Mouse (Mus musculus): ENCODE results near the gene Cacnb2. TPM values are rescaled to one million over a fixed set of nuclear protein-coding genes. Genes with fewer than 3 reads are reported as not detected.

Cacnb2 gene
- total RNA-seq, 1 experiment = 0.54 TPM

DNA sequence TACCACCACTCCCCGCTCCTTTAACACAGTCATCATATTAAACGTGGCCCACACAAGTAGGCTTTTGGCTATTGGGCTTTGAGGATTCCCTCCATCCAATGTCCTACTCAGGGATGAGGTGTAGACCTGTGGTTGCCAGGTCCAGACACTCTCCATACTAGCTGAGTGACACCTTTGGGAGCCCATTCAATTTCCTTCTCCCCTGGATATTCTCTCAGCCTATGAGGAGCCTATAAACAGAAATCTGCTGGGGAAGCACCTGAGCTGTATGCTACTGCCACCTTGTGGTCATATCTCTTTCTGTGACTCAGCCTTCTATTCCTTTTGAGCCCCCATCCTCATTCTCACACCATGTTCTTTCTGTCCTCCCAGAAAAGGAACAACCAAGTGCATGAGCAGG, 108.9 kb downstream of the Cacnb2 start:
- Histone ChIP-seq H3K36me3 (ENCODE audit: control insufficient read depth, insufficient read depth, low read length, poor library complexity, severe bottlenecking) (no peaks in the 10 kb centered on the region), H3K9ac (ENCODE audit: insufficient read depth, low read depth, low read length, poor library complexity, severe bottlenecking) (no peak overlapping the region), H3K9me3 (ENCODE audit: control insufficient read depth, insufficient read depth, low read depth, low read length) (no peaks in the 10 kb centered on the region), H3K4me1 (ENCODE audit: control insufficient read depth in 2 of 2, insufficient read depth in 2 of 2, low read length in 2 of 2, poor library complexity in 1 of 2) (peaks cover 0 to 4% of the 10 kb centered on the region in 2 experiments; a peak in 2 of 4 replicates), H3K4me3 (ENCODE audit: insufficient read depth in 1 of 2, low read depth in 1 of 2, low read length in 2 of 2, poor library complexity in 1 of 2, severe bottlenecking in 1 of 2) (no peak overlapping the region), H3K27ac (ENCODE audit: insufficient read depth, low read depth, low read length, poor library complexity, severe bottlenecking) (no peak overlapping the region)
- in situ Hi-C loops (cut with MboI; ENCODE audit: low sequenced_read_pairs in 2 of 2, unreplicated experiment in 2 of 2) = loop anchor here in 1 of 2 experiments (25.0 kb wide), 1 partner anchor 1424 kb away; no protein-coding TSS in a partner anchor
- TF ChIP-seq ZNF384 (IDR thresholded peaks at IDR 0.05; ENCODE audit: low read depth, low read length) (no peak), HCFC1 (IDR thresholded peaks at IDR 0.05; ENCODE audit: borderline replicate concordance, insufficient read depth, low read length) (no peak), MAFK (IDR thresholded peaks at IDR 0.05; ENCODE audit: insufficient read depth, low read depth, low read length) (peak; percentile 69; the same call in 1 of the 2 replicates), ZC3H11A (IDR thresholded peaks at IDR 0.05; ENCODE audit: borderline replicate concordance, low read depth, low read length) (no peak)
- DNase-seq (ENCODE audit: low read depth, low spot score) = peak; percentile 22

DNA sequence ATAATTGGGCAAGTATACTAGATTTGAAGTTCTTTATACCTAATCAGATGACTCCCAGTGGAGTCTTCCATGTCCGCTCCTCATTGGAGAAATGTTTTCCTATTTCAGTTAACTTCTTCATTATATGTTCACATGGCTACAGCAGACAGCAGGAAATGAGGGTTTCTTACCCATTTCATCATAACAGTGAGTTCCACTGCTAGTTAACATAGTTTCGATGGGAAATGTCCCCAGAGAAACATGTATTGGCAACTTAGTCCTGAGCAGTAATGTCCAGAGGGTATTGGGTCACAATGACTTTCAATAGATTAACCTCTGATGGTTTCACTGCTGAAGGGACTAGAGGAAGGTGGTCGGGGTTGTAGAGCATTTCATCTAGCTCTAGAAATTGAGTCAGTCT, 110.2 kb downstream of the Cacnb2 start:
- Histone ChIP-seq H3K9ac (ENCODE audit: insufficient read depth, low read depth, low read length, poor library complexity, severe bottlenecking) (no peak overlapping the region), H3K9me3 (ENCODE audit: control insufficient read depth, insufficient read depth, low read depth, low read length) (no peaks in the 10 kb centered on the region), H3K36me3 (ENCODE audit: control insufficient read depth, insufficient read depth, low read length, poor library complexity, severe bottlenecking) (no peaks in the 10 kb centered on the region), H3K4me1 (ENCODE audit: control insufficient read depth in 2 of 2, insufficient read depth in 2 of 2, low read length in 2 of 2, poor library complexity in 1 of 2) (peaks cover 0 to 7% of the 10 kb centered on the region in 2 experiments; a peak in 2 of 4 replicates), H3K27ac (ENCODE audit: insufficient read depth, low read depth, low read length, poor library complexity, severe bottlenecking) (no peak overlapping the region), H3K4me3 (ENCODE audit: insufficient read depth in 1 of 2, low read depth in 1 of 2, low read length in 2 of 2, poor library complexity in 1 of 2, severe bottlenecking in 1 of 2) (no peak overlapping the region)
- TF ChIP-seq ZNF384 (IDR thresholded peaks at IDR 0.05; ENCODE audit: low read depth, low read length) = no peak
- TF ChIP-seq MAFK (IDR thresholded peaks at IDR 0.05; ENCODE audit: insufficient read depth, low read depth, low read length) = no peak
- TF ChIP-seq ZC3H11A (IDR thresholded peaks at IDR 0.05; ENCODE audit: borderline replicate concordance, low read depth, low read length) = no peak
- TF ChIP-seq CHD2 (IDR thresholded peaks at IDR 0.05; ENCODE audit: low read depth, low read length) = no peak
- TF ChIP-seq HCFC1 (IDR thresholded peaks at IDR 0.05; ENCODE audit: borderline replicate concordance, insufficient read depth, low read length) = no peak
- in situ Hi-C loops (cut with MboI; ENCODE audit: low sequenced_read_pairs in 2 of 2, unreplicated experiment in 2 of 2) = loop anchor here in 1 of 2 experiments (25.0 kb wide), 1 partner anchor 1426 kb away; no protein-coding TSS in a partner anchor
- DNase-seq (ENCODE audit: low read depth, low spot score) = no peak

DNA sequence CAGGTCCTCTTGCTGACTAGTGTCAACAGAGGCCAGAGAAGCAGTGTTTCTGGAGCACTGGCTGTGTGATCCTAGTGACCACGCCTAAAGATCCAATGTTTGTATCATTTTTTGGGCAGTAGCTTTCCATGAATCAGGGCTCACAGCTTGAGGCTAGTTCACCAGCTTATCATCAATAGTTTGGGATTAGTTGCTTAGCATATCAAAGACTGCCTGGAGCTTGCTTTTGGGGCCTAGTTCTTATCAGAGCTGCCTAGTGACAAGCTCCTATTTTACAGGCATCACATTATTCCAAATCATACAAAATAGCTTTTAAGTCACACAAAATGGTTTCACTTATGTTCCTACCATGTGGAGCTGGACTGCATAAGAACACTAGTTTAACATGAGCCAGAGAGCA, 113.8 kb downstream of the Cacnb2 start:
- DNase-seq (ENCODE audit: low read depth, low spot score) = no peak
- H3K4me3 ChIP-seq (ENCODE audit: insufficient read depth in 1 of 2, low read depth in 1 of 2, low read length in 2 of 2, poor library complexity in 1 of 2, severe bottlenecking in 1 of 2) = no peak overlapping the region
- H3K4me1 ChIP-seq (ENCODE audit: control insufficient read depth in 2 of 2, insufficient read depth in 2 of 2, low read length in 2 of 2, poor library complexity in 1 of 2) = peaks cover 0 to 7% of the 10 kb centered on the region in 2 experiments; a peak in 2 of 4 replicates
- no peaks in the 10 kb centered on the region for H3K9me3 ChIP-seq (ENCODE audit: control insufficient read depth, insufficient read depth, low read depth, low read length)
- in situ Hi-C loops (cut with MboI; ENCODE audit: low sequenced_read_pairs in 2 of 2, unreplicated experiment in 2 of 2) = loop anchor here in 1 of 2 experiments (25.0 kb wide), 1 partner anchor 1429 kb away; no protein-coding TSS in a partner anchor
- H3K36me3 ChIP-seq (ENCODE audit: control insufficient read depth, insufficient read depth, low read length, poor library complexity, severe bottlenecking) = no peaks in the 10 kb centered on the region
- no peak for TF ChIP-seq ZNF384 (IDR thresholded peaks at IDR 0.05; ENCODE audit: low read depth, low read length)
- no peak for TF ChIP-seq MAFK (IDR thresholded peaks at IDR 0.05; ENCODE audit: insufficient read depth, low read depth, low read length)
- TF ChIP-seq ZC3H11A (IDR thresholded peaks at IDR 0.05; ENCODE audit: borderline replicate concordance, low read depth, low read length) = no peak
- TF ChIP-seq HCFC1 (IDR thresholded peaks at IDR 0.05; ENCODE audit: borderline replicate concordance, insufficient read depth, low read length) = no peak
- no peak for TF ChIP-seq CHD2 (IDR thresholded peaks at IDR 0.05; ENCODE audit: low read depth, low read length)
- H3K9ac ChIP-seq (ENCODE audit: insufficient read depth, low read depth, low read length, poor library complexity, severe bottlenecking) = no peak overlapping the region
- H3K27ac ChIP-seq (ENCODE audit: insufficient read depth, low read depth, low read length, poor library complexity, severe bottlenecking) = no peak overlapping the region

DNA sequence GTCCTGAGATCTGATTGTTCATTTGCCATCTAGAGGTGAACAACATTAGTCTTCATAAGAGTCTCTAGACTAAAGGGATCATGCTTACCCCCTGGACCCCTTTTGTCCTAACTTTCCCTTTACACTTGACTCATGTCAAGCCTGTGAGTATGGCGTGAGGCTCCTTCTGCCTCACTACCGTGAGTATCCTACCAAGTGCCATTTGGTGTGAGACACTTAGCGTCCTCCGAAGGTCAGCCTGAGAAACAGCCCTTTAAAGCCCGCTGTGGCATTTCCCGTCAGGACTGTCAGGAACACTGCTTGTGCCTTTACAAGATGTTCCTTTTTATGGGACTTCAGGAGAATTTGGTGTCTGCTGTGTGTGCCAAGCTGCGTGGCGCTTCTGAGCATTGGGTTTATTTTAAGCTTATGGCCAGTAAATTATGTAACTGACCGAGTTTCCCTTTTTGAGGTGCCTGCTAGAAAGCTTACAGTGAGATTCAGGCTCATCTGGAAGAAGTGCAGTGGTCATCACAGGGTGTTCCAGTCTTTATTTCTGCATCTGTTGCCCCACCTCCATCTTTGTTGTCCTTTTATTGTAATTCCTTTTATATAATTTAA, 116.3 kb downstream of the Cacnb2 start:
- Histone ChIP-seq H3K27ac (ENCODE audit: insufficient read depth, low read depth, low read length, poor library complexity, severe bottlenecking) (no peak overlapping the region), H3K4me3 (ENCODE audit: insufficient read depth in 1 of 2, low read depth in 1 of 2, low read length in 2 of 2, poor library complexity in 1 of 2, severe bottlenecking in 1 of 2) (no peak overlapping the region), H3K9me3 (ENCODE audit: control insufficient read depth, insufficient read depth, low read depth, low read length) (no peaks in the 10 kb centered on the region), H3K36me3 (ENCODE audit: control insufficient read depth, insufficient read depth, low read length, poor library complexity, severe bottlenecking) (no peaks in the 10 kb centered on the region), H3K4me1 (ENCODE audit: control insufficient read depth in 2 of 2, insufficient read depth in 2 of 2, low read length in 2 of 2, poor library complexity in 1 of 2) (peaks cover 0 to 7% of the 10 kb centered on the region in 2 experiments; a peak in 2 of 4 replicates), H3K9ac (ENCODE audit: insufficient read depth, low read depth, low read length, poor library complexity, severe bottlenecking) (no peak overlapping the region)
- in situ Hi-C loops (cut with MboI; ENCODE audit: low sequenced_read_pairs in 2 of 2, unreplicated experiment in 2 of 2) = loop anchor here in 1 of 2 experiments (25.0 kb wide), 1 partner anchor 1432 kb away; no protein-coding TSS in a partner anchor
- no peak for DNase-seq (ENCODE audit: low read depth, low spot score)
- TF ChIP-seq HCFC1 (IDR thresholded peaks at IDR 0.05; ENCODE audit: borderline replicate concordance, insufficient read depth, low read length) (no peak), ZC3H11A (IDR thresholded peaks at IDR 0.05; ENCODE audit: borderline replicate concordance, low read depth, low read length) (no peak), MAFK (IDR thresholded peaks at IDR 0.05; ENCODE audit: insufficient read depth, low read depth, low read length) (no peak), CHD2 (IDR thresholded peaks at IDR 0.05; ENCODE audit: low read depth, low read length) (no peak), ZNF384 (IDR thresholded peaks at IDR 0.05; ENCODE audit: low read depth, low read length) (no peak)

All from ES-E14 (cell line).